Mouse (Mus musculus) thymus, adult 2 months (tissue): ENCODE results near the gene Crebrf.

Experiments
- CTCF ChIP-seq: fragments of 200-500 bp; IDR thresholded peaks from 2 replicates; pipeline ENCODE4 v1.5.1; 2012; ENCODE audit warnings: mild to moderate bottlenecking, control low read depth, low read length, moderate library complexity, borderline replicate concordance; ENCODE audit not compliant: control insufficient read depth, poor library complexity, insufficient read depth; ENCODE audit errors: extremely low read depth
- POLR2A ChIP-seq: fragments of 200-500 bp; IDR thresholded peaks from 2 replicates; pipeline ENCODE4 v1.6.1; 2012; ENCODE audit warnings: mild to moderate bottlenecking, low read length, control low read depth, moderate library complexity; ENCODE audit not compliant: control insufficient read depth, poor library complexity, insufficient read depth; ENCODE audit errors: extremely low read depth

- TF ChIP-seq CTCF (no peak), POLR2A (no peak)
Observed at GRCm38 (mm10) chr17:26701565-26701964, 13.9 kb upstream of the Crebrf start.
